Mouse (Mus musculus): Measurements from ENCODE around the gene Ddx51. TPM values are rescaled to one million over a fixed set of nuclear protein-coding genes. Genes with fewer than 3 reads are reported as not detected.

Ddx51 gene
- polyA plus RNA-seq, 1 experiment from 2014 or later: 7.7 TPM

DNA sequence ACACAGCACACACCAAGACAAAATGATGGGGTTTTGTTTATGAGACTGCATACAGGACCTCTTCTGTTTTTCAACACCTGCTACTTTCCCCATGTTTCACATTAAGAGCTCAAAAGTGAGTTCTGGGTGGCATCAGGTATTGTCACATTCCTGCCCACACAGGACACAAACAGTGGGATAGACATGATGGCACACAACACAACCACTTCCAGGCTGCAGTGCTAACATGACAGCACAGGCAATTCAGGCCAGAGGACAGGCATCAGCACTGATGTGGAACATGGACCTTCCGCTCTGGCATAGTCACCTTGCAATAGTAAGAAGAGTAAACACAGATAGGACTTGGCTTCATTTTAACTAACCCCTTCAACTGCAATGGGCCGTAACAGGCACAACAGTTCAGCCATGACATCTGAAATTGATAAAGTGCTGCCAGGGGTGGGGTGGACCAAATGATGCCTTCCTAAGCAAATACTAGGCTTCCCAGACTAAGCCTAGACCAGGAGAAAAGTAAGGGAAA lies 11.6 kb downstream of the Ddx51 start:
- DNase-seq (ENCODE audit: low spot score) (no peak), ATAC-seq (ENCODE audit: low FRiP score, low TSS enrichment) (no peak)
- H3K27ac ChIP-seq (replicated peaks): no peak overlapping the region
- H3K4me3 ChIP-seq (ENCODE audit: low read depth, low read length): no peak overlapping the region
- no peak overlapping the region for H3K9ac ChIP-seq (ENCODE audit: low read length)
- H3K27me3 ChIP-seq (ENCODE audit: control insufficient read depth, insufficient read depth, low read length): no peaks in the 10 kb centered on the region
- TF ChIP-seq CTCF (IDR thresholded peaks at IDR 0.05; ENCODE audit: low read depth) (no peak), EP300 (optimal IDR thresholded peaks at IDR 0.05) (no peak)
- H3K4me1 ChIP-seq (replicated peaks; ENCODE audit: control insufficient read depth, insufficient read depth): no peaks in the 10 kb centered on the region
- H3K9me3 ChIP-seq (ENCODE audit: control insufficient read depth, low read length): no peaks in the 10 kb centered on the region
- H3K36me3 ChIP-seq (ENCODE audit: control insufficient read depth, insufficient read depth, low read length): peaks cover 41% of the 10 kb centered on the region
- no peak overlapping the region for H3K4me2 ChIP-seq (replicated peaks; ENCODE audit: low read depth)
- 87% methylated on average over 2 of the region's 2 CpGs for WGBS

GRCm38 (mm10) chr5:110665486-110666121 lies 12.4 kb downstream of the Ddx51 start:
- H3K27me3 ChIP-seq (ENCODE audit: control insufficient read depth, insufficient read depth, low read length): no peaks in the 10 kb centered on the region
- H3K4me1 ChIP-seq (replicated peaks; ENCODE audit: control insufficient read depth, insufficient read depth): no peaks in the 10 kb centered on the region
- TF ChIP-seq EP300 (optimal IDR thresholded peaks at IDR 0.05) (no peak), CTCF (IDR thresholded peaks at IDR 0.05; ENCODE audit: low read depth) (no peak)
- H3K4me3 ChIP-seq (ENCODE audit: low read depth, low read length): no peak overlapping the region
- peaks cover 48% of the 10 kb centered on the region for H3K36me3 ChIP-seq (ENCODE audit: control insufficient read depth, insufficient read depth, low read length)
- ATAC-seq (ENCODE audit: low FRiP score, low TSS enrichment): no peak
- H3K9me3 ChIP-seq (ENCODE audit: control insufficient read depth, low read length): no peaks in the 10 kb centered on the region
- H3K27ac ChIP-seq (replicated peaks): no peak overlapping the region
- no peak overlapping the region for H3K9ac ChIP-seq (ENCODE audit: low read length)
- no peak overlapping the region for H3K4me2 ChIP-seq (replicated peaks; ENCODE audit: low read depth)
- WGBS: 64% methylated on average over 6 of the region's 6 CpGs
- DNase-seq (ENCODE audit: low spot score): no peak

DNA sequence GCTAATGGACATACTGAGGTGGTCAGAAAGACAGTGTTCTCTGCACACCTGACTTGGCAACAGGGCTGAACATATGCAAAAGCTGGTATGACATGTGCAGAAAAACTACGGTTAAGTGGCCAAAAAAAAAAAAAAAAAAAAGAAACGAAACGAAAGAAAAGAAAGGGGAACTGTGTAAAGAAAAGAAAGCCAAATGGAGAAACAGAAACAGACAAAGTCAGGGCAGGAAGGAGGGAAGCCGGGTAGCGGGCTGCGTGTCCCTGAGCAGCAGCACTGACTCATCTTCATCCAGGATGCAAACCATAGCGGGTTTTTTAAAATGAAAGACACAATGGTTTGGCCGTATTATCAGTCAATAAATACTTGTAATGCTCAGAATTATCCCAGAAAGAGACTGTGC lies 28.8 kb downstream of the Ddx51 start:
- H3K36me3 ChIP-seq (ENCODE audit: control insufficient read depth, insufficient read depth, low read length): peaks cover 43% of the 10 kb centered on the region
- H3K4me1 ChIP-seq (replicated peaks; ENCODE audit: control insufficient read depth, insufficient read depth): no peaks in the 10 kb centered on the region
- H3K27me3 ChIP-seq (ENCODE audit: control insufficient read depth, insufficient read depth, low read length): no peaks in the 10 kb centered on the region
- WGBS: 89% methylated on average over 8 of the region's 8 CpGs
- no peak overlapping the region for H3K27ac ChIP-seq (replicated peaks)
- ATAC-seq (ENCODE audit: low FRiP score, low TSS enrichment) (no peak), DNase-seq (ENCODE audit: low spot score) (no peak)
- TF ChIP-seq CTCF (IDR thresholded peaks at IDR 0.05; ENCODE audit: low read depth) (no peak), EP300 (optimal IDR thresholded peaks at IDR 0.05) (no peak)
- no peaks in the 10 kb centered on the region for H3K9me3 ChIP-seq (ENCODE audit: control insufficient read depth, low read length)
- H3K9ac ChIP-seq (ENCODE audit: low read length): no peak overlapping the region
- no peak overlapping the region for H3K4me2 ChIP-seq (replicated peaks; ENCODE audit: low read depth)
- no peak overlapping the region for H3K4me3 ChIP-seq (ENCODE audit: low read depth, low read length)

DNA sequence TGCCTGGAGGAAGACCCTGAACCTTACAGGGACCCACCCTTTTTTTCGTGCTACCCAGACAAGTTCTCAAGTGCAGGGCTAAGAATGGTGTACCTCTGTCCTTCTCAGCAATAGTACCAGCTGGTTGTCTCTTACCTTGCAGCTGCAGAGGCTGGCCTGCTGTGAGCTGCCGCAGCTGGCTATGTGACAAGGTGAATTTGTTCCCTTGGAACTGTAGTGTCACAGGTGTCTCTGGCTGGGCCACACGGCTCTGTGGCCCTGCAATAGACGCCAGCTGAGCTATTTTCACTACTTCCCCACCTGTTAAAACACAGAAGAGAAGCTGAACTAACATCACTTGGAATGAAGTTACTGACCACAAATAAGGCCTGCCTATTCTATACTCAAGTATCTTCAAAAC lies 45.4 kb downstream of the Ddx51 start:
- H3K9me3 ChIP-seq (ENCODE audit: control insufficient read depth, low read length): no peaks in the 10 kb centered on the region
- 93% methylated on average over 4 of the region's 4 CpGs for WGBS
- H3K4me1 ChIP-seq (replicated peaks; ENCODE audit: control insufficient read depth, insufficient read depth): no peaks in the 10 kb centered on the region
- no peak for DNase-seq (ENCODE audit: low spot score)
- no peak overlapping the region for H3K4me2 ChIP-seq (replicated peaks; ENCODE audit: low read depth)
- ATAC-seq (ENCODE audit: low FRiP score, low TSS enrichment): no peak
- peaks cover 39% of the 10 kb centered on the region for H3K36me3 ChIP-seq (ENCODE audit: control insufficient read depth, insufficient read depth, low read length)
- H3K9ac ChIP-seq (ENCODE audit: low read length): no peak overlapping the region
- H3K27me3 ChIP-seq (ENCODE audit: control insufficient read depth, insufficient read depth, low read length): no peaks in the 10 kb centered on the region
- H3K4me3 ChIP-seq (ENCODE audit: low read depth, low read length): no peak overlapping the region
- no peak overlapping the region for H3K27ac ChIP-seq (replicated peaks)
- TF ChIP-seq CTCF (IDR thresholded peaks at IDR 0.05; ENCODE audit: low read depth) (no peak), EP300 (optimal IDR thresholded peaks at IDR 0.05) (no peak)

DNA sequence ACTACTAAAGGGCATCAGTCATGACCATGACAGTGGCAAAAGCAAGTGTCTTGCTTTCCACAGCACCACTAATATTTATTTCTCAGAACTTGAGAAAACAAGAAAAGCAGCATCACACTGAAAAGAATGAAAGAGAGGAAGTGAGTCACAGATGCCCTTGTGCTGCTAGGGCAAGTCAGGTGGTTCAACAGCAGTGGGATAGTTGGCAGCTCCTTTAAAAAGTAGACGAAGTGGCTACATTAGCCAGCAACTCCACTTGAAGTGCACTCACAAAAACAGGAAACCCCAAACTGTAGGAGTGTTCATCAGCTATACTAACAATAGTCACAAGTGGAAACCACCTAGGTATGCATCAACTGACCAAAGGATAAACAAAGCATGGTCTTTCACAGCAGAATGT lies 50.8 kb downstream of the Ddx51 start:
- Histone ChIP-seq H3K4me3 (ENCODE audit: low read depth, low read length) (no peak overlapping the region), H3K9me3 (ENCODE audit: control insufficient read depth, low read length) (no peaks in the 10 kb centered on the region), H3K27ac (replicated peaks) (no peak overlapping the region), H3K4me1 (replicated peaks; ENCODE audit: control insufficient read depth, insufficient read depth) (no peaks in the 10 kb centered on the region), H3K4me2 (replicated peaks; ENCODE audit: low read depth) (no peak overlapping the region), H3K9ac (ENCODE audit: low read length) (no peak overlapping the region), H3K27me3 (ENCODE audit: control insufficient read depth, insufficient read depth, low read length) (no peaks in the 10 kb centered on the region), H3K36me3 (ENCODE audit: control insufficient read depth, insufficient read depth, low read length) (peaks cover 31% of the 10 kb centered on the region)
- DNase-seq (ENCODE audit: low spot score) (no peak), ATAC-seq (ENCODE audit: low FRiP score, low TSS enrichment) (no peak)
- 55% methylated on average over 1 of the region's 1 CpGs for WGBS
- TF ChIP-seq EP300 (optimal IDR thresholded peaks at IDR 0.05) (no peak), CTCF (IDR thresholded peaks at IDR 0.05; ENCODE audit: low read depth) (no peak)

GRCm38 (mm10) chr5:110709256-110709655 lies 56.0 kb downstream of the Ddx51 start:
- Histone ChIP-seq H3K4me1 (replicated peaks; ENCODE audit: control insufficient read depth, insufficient read depth) (no peaks in the 10 kb centered on the region), H3K4me3 (ENCODE audit: low read depth, low read length) (no peak overlapping the region), H3K36me3 (ENCODE audit: control insufficient read depth, insufficient read depth, low read length) (peaks cover 18% of the 10 kb centered on the region), H3K4me2 (replicated peaks; ENCODE audit: low read depth) (no peak overlapping the region), H3K9me3 (ENCODE audit: control insufficient read depth, low read length) (no peaks in the 10 kb centered on the region), H3K27ac (replicated peaks) (no peak overlapping the region), H3K9ac (ENCODE audit: low read length) (no peak overlapping the region), H3K27me3 (ENCODE audit: control insufficient read depth, insufficient read depth, low read length) (no peaks in the 10 kb centered on the region)
- ATAC-seq (ENCODE audit: low FRiP score, low TSS enrichment): no peak
- no peak for TF ChIP-seq CTCF (IDR thresholded peaks at IDR 0.05; ENCODE audit: low read depth)
- TF ChIP-seq EP300 (optimal IDR thresholded peaks at IDR 0.05): no peak
- 82% methylated on average over 4 of the region's 4 CpGs for WGBS
- no peak for DNase-seq (ENCODE audit: low spot score)

Small RNA genes lying within 50 kb of the gene (microRNA-seq; reads per million reads assigned to microRNA genes)
- gene Mir7026: not detected

Other genes with a start within 250 kb of the Ddx51 start
- 6.2 and 6.4 TPM in 2 replicates for gene Fbrsl1, start 204.9 kb upstream of the Ddx51 start, polyA plus RNA-seq (2015; fragmentation: Nextera tagmentation; extraction: Ambion mirVana)
- 0.18 and 0.29 TPM in 2 replicates for gene Galnt9, start 109.1 kb upstream of the Ddx51 start, polyA plus RNA-seq (2015; fragmentation: Nextera tagmentation; extraction: Ambion mirVana)
- 24.1 and 25.9 TPM in 2 replicates for gene Noc4l, start within 50 bp of the Ddx51 start, polyA plus RNA-seq (2015; fragmentation: Nextera tagmentation; extraction: Ambion mirVana)
- 11.4 and 12.2 TPM in 2 replicates for gene Ep400, start 117.3 kb downstream of the Ddx51 start, polyA plus RNA-seq (2015; fragmentation: Nextera tagmentation; extraction: Ambion mirVana)
- 24.3 and 24.4 TPM in 2 replicates for gene Pus1, start 127.2 kb downstream of the Ddx51 start, polyA plus RNA-seq (2015; fragmentation: Nextera tagmentation; extraction: Ambion mirVana)
- 6.5 and 7.1 TPM in 2 replicates for gene Ulk1, start 156.6 kb downstream of the Ddx51 start, polyA plus RNA-seq (2015; fragmentation: Nextera tagmentation; extraction: Ambion mirVana)
- gene Hscb, start 186.3 kb downstream of the Ddx51 start, polyA plus RNA-seq (2015; fragmentation: Nextera tagmentation; extraction: Ambion mirVana): 21.6 and 23.2 TPM in 2 replicates
- 10.6 and 10.9 TPM in 2 replicates for gene Chek2, start 186.5 kb downstream of the Ddx51 start, polyA plus RNA-seq (2015; fragmentation: Nextera tagmentation; extraction: Ambion mirVana)
- gene Ttc28, start 226.4 kb downstream of the Ddx51 start, polyA plus RNA-seq (2015; fragmentation: Nextera tagmentation; extraction: Ambion mirVana): 3.5 and 3.6 TPM in 2 replicates

All from stomach, postnatal 0 days (tissue).